23 mouse cellular contexts compared by ENCODE assay signal in genomic region chr4:49546873-49547543, GRCm38 (mm10). TPM values are rescaled to one million over a fixed set of nuclear protein-coding genes. Genes with fewer than 3 reads are reported as not detected.
DNase-seq lines count a peak whose midpoint lies in the region; ATAC-seq and TF ChIP-seq lines count a peak whose summit lies in the region.
"Had no signal": no experiment of that assay in that cellular context is flagged by ENCODE, and none has a peak within 500 bp of the region (broad histone marks: within the 10 kb centered on the region; RNA-seq: fewer than 3 reads in every experiment).

No protein-coding gene starts in this region.

- peak; percentile 67 for ATAC-seq in kidney, postnatal 0 days (replicated peaks; ENCODE audit: low FRiP score, low read depth)
- ATAC-seq in liver, embryonic 14.5 days (ENCODE audit: insufficient read depth), result peak; percentile 63

- H3K27me3 ChIP-seq in kidney, postnatal 0 days (ENCODE audit: insufficient read depth, low read length), result no peaks in the 10 kb centered on the region
- H3K27me3 ChIP-seq in liver, embryonic 14.5 days (ENCODE audit: control insufficient read depth, insufficient read depth, low read length), result no peaks in the 10 kb centered on the region
- H3K27me3 ChIP-seq: embryonic facial prominence, embryonic 15.5 days; neural tube, embryonic 12.5 days had no signal

- peak overlapping the region; percentile 13; the same call in 1 of the 2 replicates for H3K4me2 ChIP-seq in kidney, postnatal 0 days (ENCODE audit: low read length)
- H3K4me2 ChIP-seq in liver, embryonic 14.5 days (ENCODE audit: low read depth), result peak overlapping the region; percentile 44
- H3K4me2 ChIP-seq: embryonic facial prominence, embryonic 15.5 days; neural tube, embryonic 12.5 days had no signal

- no peak for TF ChIP-seq EP300 in liver, embryonic 14.5 days (IDR thresholded peaks at IDR 0.05; ENCODE audit: low read depth)

- 38% methylated on average over 6 of the region's 6 CpGs for WGBS in kidney, postnatal 0 days
- WGBS in liver, embryonic 14.5 days (ENCODE audit: insufficient replicate concordance), result 39% methylated on average over 6 of the region's 6 CpGs

- no peaks in the 10 kb centered on the region for H3K9me3 ChIP-seq in kidney, postnatal 0 days (replicated peaks; ENCODE audit: low read length)
- no peaks in the 10 kb centered on the region for H3K9me3 ChIP-seq in liver, embryonic 14.5 days (ENCODE audit: control insufficient read depth, low read length)
- H3K9me3 ChIP-seq: embryonic facial prominence, embryonic 15.5 days; hindbrain, embryonic 10.5 days; neural tube, embryonic 12.5 days had no signal

- no peak overlapping the region for H3K4me3 ChIP-seq in kidney, postnatal 0 days (replicated peaks; ENCODE audit: low read depth, low read length)
- H3K4me3 ChIP-seq in liver, embryonic 14.5 days (ENCODE audit: insufficient read depth in 1 of 2, low read depth in 2 of 2, low read length in 2 of 2), result 0 out of 4 replicates have a peak overlapping the region, but pooled peaks of 1 of the 2 experiments have one; percentile 12
- H3K4me3 ChIP-seq: embryonic facial prominence, embryonic 15.5 days; heart, adult 2 months; hindbrain, embryonic 10.5 days; neural tube, embryonic 12.5 days had no signal

- H3K36me3 ChIP-seq in kidney, postnatal 0 days (ENCODE audit: insufficient read depth, low read length), result no peaks in the 10 kb centered on the region
- H3K36me3 ChIP-seq in liver, embryonic 14.5 days (replicated peaks; ENCODE audit: control insufficient read depth, insufficient read depth, low read depth), result no peaks in the 10 kb centered on the region
- H3K36me3 ChIP-seq: embryonic facial prominence, embryonic 15.5 days; hindbrain, embryonic 10.5 days; neural tube, embryonic 12.5 days had no signal

- H3K27ac ChIP-seq in kidney, postnatal 0 days, result peak overlapping the region; percentile 42; the same call in 1 of the 2 replicates
- H3K27ac ChIP-seq in liver, embryonic 14.5 days, result peak overlapping the region; percentile 29; the same call in 1 of the 2 replicates
- H3K27ac ChIP-seq: embryonic facial prominence, embryonic 15.5 days; heart, adult 2 months; hindbrain, embryonic 10.5 days; neural tube, embryonic 12.5 days had no signal

- peak; percentile 39 for DNase-seq in adrenal gland, adult 2 months
- no peak for DNase-seq in adrenal gland, postnatal 36 days
- DNase-seq in NIH3T3 (ENCODE audit: low read depth), result peak; percentile 43
- peak; percentile 64 for DNase-seq in kidney, postnatal 0 days (ENCODE audit: low spot score)
- DNase-seq in liver, embryonic 14.5 days (ENCODE audit: low read depth in 3 of 3, low spot score in 3 of 3), result peak in 1 of 3 experiments; percentile 7
- no peak for DNase-seq in cerebellum, postnatal 4 days (ENCODE audit: low spot score in 2 of 2)
- DNase-seq in spleen, postnatal 4 days (ENCODE audit: low spot score in 2 of 2), result no peak
- no peak for DNase-seq in urinary bladder, postnatal 36 days (ENCODE audit: low spot score in 2 of 2)
- DNase-seq: adrenal gland, postnatal 10 days; cerebellum, adult 9-10 months; gastrocnemius, postnatal 10 days; heart, adult 2 months; layer of hippocampus, adult 9-11 months; lung, postnatal 10 days; right cerebral cortex, postnatal 14 days; thymus, postnatal 36 days had no signal

- no peak overlapping the region for H3K9ac ChIP-seq in kidney, postnatal 0 days (ENCODE audit: low read depth, low read length)
- no peak overlapping the region for H3K9ac ChIP-seq in liver, embryonic 14.5 days (replicated peaks)
- H3K9ac ChIP-seq: embryonic facial prominence, embryonic 15.5 days; neural tube, embryonic 12.5 days had no signal

- no peak for TF ChIP-seq CTCF in kidney, postnatal 0 days (IDR thresholded peaks at IDR 0.05; ENCODE audit: low read depth)
- TF ChIP-seq CTCF in liver, embryonic 14.5 days (IDR thresholded peaks at IDR 0.05; ENCODE audit: low read depth), result no peak

- no peaks in the 10 kb centered on the region for H3K4me1 ChIP-seq in kidney, postnatal 0 days (replicated peaks; ENCODE audit: insufficient read depth, low read length)
- H3K4me1 ChIP-seq in liver, embryonic 14.5 days (replicated peaks; ENCODE audit: control insufficient read depth in 2 of 2, insufficient read depth in 2 of 2, low read length in 1 of 2), result no peaks in the 10 kb centered on the region
- H3K4me1 ChIP-seq: embryonic facial prominence, embryonic 15.5 days; hindbrain, embryonic 10.5 days; neural tube, embryonic 12.5 days had no signal

RNA-seq across cellular contexts. Expression of gene Aldob, which starts 2.3 kb away (rescaled TPM):
- 1 to 10 TPM in 1 of 2 experiments, under 1 TPM in 1; 0.79 to 6.5 TPM for total RNA-seq in adrenal gland, adult 2 months (2021)
- polyA plus RNA-seq in adrenal gland, adult 2 months (2012; rRNA removed), result 1.3 TPM in 1 of 2 replicates, not detected in the other
- under 1 TPM in 1 of 2 experiments, not detected in 1; 0.63 TPM for total RNA-seq in adrenal gland, postnatal 36 days (2021)
- 929 and 971 TPM in 2 replicates for polyA plus RNA-seq in kidney, postnatal 0 days (2015; fragmentation: Nextera tagmentation; extraction: Ambion mirVana)
- 88.5 and 103 TPM in 2 replicates for polyA plus RNA-seq in liver, embryonic 14.5 days (2012; rRNA removed)
- polyA plus RNA-seq in liver, embryonic 14.5 days (2014; fragmentation: Nextera tagmentation; extraction: Ambion mirVana), result 240 and 257 TPM in 2 replicates
- total RNA-seq: megakaryocyte-erythroid progenitor cell, adult 5-6 weeks; MEL; monocyte, adult 5-6 weeks had no signal
- polyA plus RNA-seq: forebrain, embryonic 11.5 days; hindbrain, embryonic 10.5 days; neural tube, embryonic 12.5 days had no signal

RNA-seq across cellular contexts. Expression of gene Zfp189, which starts 26.0 kb away (rescaled TPM):
- total RNA-seq in adrenal gland, adult 2 months (2021), result 1 to 10 TPM; 5.4 to 6.2 TPM
- 0.51 and 0.59 TPM in 2 replicates for polyA plus RNA-seq in adrenal gland, adult 2 months (2012; rRNA removed)
- total RNA-seq in adrenal gland, postnatal 36 days (2021), result 1 to 10 TPM; 5.9 to 6.5 TPM
- polyA plus RNA-seq in kidney, postnatal 0 days (2015; fragmentation: Nextera tagmentation; extraction: Ambion mirVana), result 9.0 and 9.1 TPM in 2 replicates
- 0.88 and 1.5 TPM in 2 replicates for polyA plus RNA-seq in liver, embryonic 14.5 days (2012; rRNA removed)
- polyA plus RNA-seq in liver, embryonic 14.5 days (2014; fragmentation: Nextera tagmentation; extraction: Ambion mirVana), result 2.6 and 3.5 TPM in 2 replicates

RNA-seq across cellular contexts. Expression of gene Mrpl50, which starts 26.1 kb away (rescaled TPM):
- 10 to 100 TPM; 42.9 to 48.5 TPM for total RNA-seq in adrenal gland, adult 2 months (2021)
- 0.74 and 0.95 TPM in 2 replicates for polyA plus RNA-seq in adrenal gland, adult 2 months (2012; rRNA removed)
- 10 to 100 TPM; 47.3 to 48.7 TPM for total RNA-seq in adrenal gland, postnatal 36 days (2021)
- 93.8 and 96.4 TPM in 2 replicates for polyA plus RNA-seq in kidney, postnatal 0 days (2015; fragmentation: Nextera tagmentation; extraction: Ambion mirVana)
- polyA plus RNA-seq in liver, embryonic 14.5 days (2012; rRNA removed), result 11.7 and 16.6 TPM in 2 replicates
- 55.7 TPM in 2 replicates for polyA plus RNA-seq in liver, embryonic 14.5 days (2014; fragmentation: Nextera tagmentation; extraction: Ambion mirVana)

RNA-seq across cellular contexts. Expression of gene Baat, which starts 40.7 kb away (rescaled TPM):
- total RNA-seq in adrenal gland, adult 2 months (2021), result under 1 TPM; 0.24 to 0.72 TPM
- not detected in 2 replicates for polyA plus RNA-seq in adrenal gland, adult 2 months (2012; rRNA removed)
- under 1 TPM; 0.13 to 0.26 TPM for total RNA-seq in adrenal gland, postnatal 36 days (2021)
- polyA plus RNA-seq in kidney, postnatal 0 days (2015; fragmentation: Nextera tagmentation; extraction: Ambion mirVana), result 0.10 and 0.20 TPM in 2 replicates
- polyA plus RNA-seq in liver, embryonic 14.5 days (2012; rRNA removed), result 0.39 and 0.47 TPM in 2 replicates
- polyA plus RNA-seq in liver, embryonic 14.5 days (2014; fragmentation: Nextera tagmentation; extraction: Ambion mirVana), result 0.86 and 1.0 TPM in 2 replicates
- total RNA-seq: megakaryocyte-erythroid progenitor cell, adult 5-6 weeks; MEL; monocyte, adult 5-6 weeks had no signal
- polyA plus RNA-seq: embryonic facial prominence, embryonic 15.5 days; heart, adult 2 months had no signal

RNA-seq across cellular contexts. Expression of gene Tmem246, which starts 50.7 kb away (rescaled TPM):
- 10 to 100 TPM in 1 of 2 experiments, 1 to 10 TPM in 1; 9.7 to 14.4 TPM for total RNA-seq in adrenal gland, adult 2 months (2021)
- 12.8 and 17.0 TPM in 2 replicates for polyA plus RNA-seq in adrenal gland, adult 2 months (2012; rRNA removed)
- 1 to 10 TPM; 8.2 to 9.4 TPM for total RNA-seq in adrenal gland, postnatal 36 days (2021)
- polyA plus RNA-seq in kidney, postnatal 0 days (2015; fragmentation: Nextera tagmentation; extraction: Ambion mirVana), result 29.6 and 30.1 TPM in 2 replicates
- 4.8 and 5.8 TPM in 2 replicates for polyA plus RNA-seq in liver, embryonic 14.5 days (2012; rRNA removed)
- 6.7 and 9.0 TPM in 2 replicates for polyA plus RNA-seq in liver, embryonic 14.5 days (2014; fragmentation: Nextera tagmentation; extraction: Ambion mirVana)
- total RNA-seq: monocyte, adult 5-6 weeks had no signal

Comparison
In these comparisons a context has a peak if more than half of its experiments do, and no peak if none do; other contexts are left out.
1. DNase-seq: peak in adrenal gland, adult 2 months (single experiment), NIH3T3 (single experiment) and kidney, postnatal 0 days (single experiment); none in adrenal gland, postnatal 36 days (0 of 2), cerebellum, postnatal 4 days (0 of 2), spleen, postnatal 4 days (0 of 2) and urinary bladder, postnatal 36 days (0 of 2).
2. RNA of gene Aldob, which starts 2.3 kb away (polyA plus RNA-seq): 929 to 971 TPM in kidney, postnatal 0 days and 88.5 to 257 TPM in liver, embryonic 14.5 days; 1.3 TPM in adrenal gland, adult 2 months; every median in the first group is over 10 times any median in the second.